Comparison of ENCODE assay signal across 8 mouse cellular contexts in genomic region chr7:60003006-60003865, GRCm38 (mm10). TPM values are rescaled to one million over a fixed set of nuclear protein-coding genes. Genes with fewer than 3 reads are reported as not detected.
A peak's percentile ranks its signal among the peaks of the same experiment; 100 is the strongest.
DNase-seq lines count a peak whose midpoint lies in the region; ATAC-seq and TF ChIP-seq lines count a peak whose summit lies in the region.

No protein-coding gene starts in this region.

- no peak for TF ChIP-seq POLR2A in limb, embryonic 14.5 days (IDR thresholded peaks at IDR 0.05; ENCODE audit: borderline replicate concordance, extremely low read depth, insufficient read depth, insufficient read length)

- 43% methylated on average over 12 of the region's 12 CpGs for WGBS in forebrain, embryonic 12.5 days
- 61% methylated on average over 12 of the region's 12 CpGs for WGBS in intestine, postnatal 0 days
- WGBS in limb, embryonic 14.5 days: 49% methylated on average over 12 of the region's 12 CpGs

- H3K4me3 ChIP-seq in E14TG2a.4 (replicated peaks; ENCODE audit: low read length): peak overlapping the region; percentile 82
- H3K4me3 ChIP-seq in brown adipose tissue, adult 24 weeks (ENCODE audit: insufficient read depth, low read depth, low read length): peak overlapping the region; percentile 66
- peak overlapping the region; percentile 59 for H3K4me3 ChIP-seq in forebrain, embryonic 12.5 days (replicated peaks)
- H3K4me3 ChIP-seq in intestine, postnatal 0 days (ENCODE audit: low read depth, low read length): peak overlapping the region; percentile 52
- peak overlapping the region; percentile 50 for H3K4me3 ChIP-seq in limb, embryonic 14.5 days (replicated peaks; ENCODE audit: low read length)

- no peaks in the 10 kb centered on the region for H3K27me3 ChIP-seq in E14TG2a.4 (ENCODE audit: insufficient read depth, low read length)
- H3K27me3 ChIP-seq in forebrain, embryonic 12.5 days: no peaks in the 10 kb centered on the region
- H3K27me3 ChIP-seq in intestine, postnatal 0 days (replicated peaks; ENCODE audit: control insufficient read depth, insufficient read depth, low read length): no peaks in the 10 kb centered on the region
- no peaks in the 10 kb centered on the region for H3K27me3 ChIP-seq in limb, embryonic 14.5 days (ENCODE audit: control insufficient read depth, insufficient read depth, low read length)

- TF ChIP-seq CTCF in E14TG2a.4 (conservative IDR thresholded peaks at IDR 0.05; ENCODE audit: low read length): no peak
- TF ChIP-seq CTCF in intestine, postnatal 0 days (IDR thresholded peaks at IDR 0.05; ENCODE audit: low read depth): no peak

- peak; percentile 70 for ATAC-seq in forebrain, embryonic 12.5 days (ENCODE audit: low FRiP score)
- peak; percentile 54 for ATAC-seq in intestine, postnatal 0 days
- ATAC-seq in limb, embryonic 14.5 days (ENCODE audit: low FRiP score, low read depth): no peak

- H3K4me1 ChIP-seq in E14TG2a.4 (replicated peaks; ENCODE audit: low read depth, low read length): peaks cover 8% of the 10 kb centered on the region
- no peaks in the 10 kb centered on the region for H3K4me1 ChIP-seq in brown adipose tissue, adult 24 weeks (ENCODE audit: control insufficient read depth, insufficient read depth, insufficient read length, low read length)
- no peaks in the 10 kb centered on the region for H3K4me1 ChIP-seq in forebrain, embryonic 12.5 days
- no peaks in the 10 kb centered on the region for H3K4me1 ChIP-seq in intestine, postnatal 0 days (replicated peaks; ENCODE audit: control insufficient read depth, insufficient read depth, low read length)
- H3K4me1 ChIP-seq in limb, embryonic 14.5 days (ENCODE audit: control insufficient read depth, insufficient read depth, low read length): no peaks in the 10 kb centered on the region

- H3K9ac ChIP-seq in forebrain, embryonic 12.5 days: peak overlapping the region; percentile 69
- H3K9ac ChIP-seq in intestine, postnatal 0 days (ENCODE audit: low read depth, low read length): no peak overlapping the region
- H3K9ac ChIP-seq in limb, embryonic 14.5 days (ENCODE audit: low read depth, low read length, severe bottlenecking): peak overlapping the region; percentile 55; the same call in 1 of the 2 replicates

- H3K27ac ChIP-seq in brown adipose tissue, adult 24 weeks (replicated peaks; ENCODE audit: low read depth, low read length): no peak overlapping the region
- peak overlapping the region; percentile 91 for H3K27ac ChIP-seq in forebrain, embryonic 12.5 days
- 0 out of 2 replicates have a peak overlapping the region, but pooled peaks have one; percentile 11 for H3K27ac ChIP-seq in intestine, postnatal 0 days (ENCODE audit: low read depth, low read length)
- H3K27ac ChIP-seq in limb, embryonic 14.5 days (replicated peaks; ENCODE audit: low read depth, low read length): no peak overlapping the region

- peaks cover 40% of the 10 kb centered on the region for H3K9me3 ChIP-seq in E14TG2a.4 (ENCODE audit: low read length)
- peaks cover 10% of the 10 kb centered on the region for H3K9me3 ChIP-seq in forebrain, embryonic 12.5 days
- H3K9me3 ChIP-seq in intestine, postnatal 0 days (ENCODE audit: control insufficient read depth): no peaks in the 10 kb centered on the region
- peaks cover 16% of the 10 kb centered on the region for H3K9me3 ChIP-seq in limb, embryonic 14.5 days (ENCODE audit: control insufficient read depth, low read length)

- DNase-seq in limb, embryonic 14.5 days (ENCODE audit: low spot score): no peak
- DNase-seq in retina, postnatal 7 days (ENCODE audit: low read depth, low spot score): peak; percentile 34
- no peak for DNase-seq in urinary bladder, postnatal 10 days (ENCODE audit: low spot score)
- no peak for DNase-seq in thymus, adult 18-20 months

- H3K36me3 ChIP-seq in E14TG2a.4 (ENCODE audit: insufficient read depth, low read length): 0 out of 2 replicates have a peak, but pooled peaks cover 3% of the 10 kb centered on the region
- H3K36me3 ChIP-seq in forebrain, embryonic 12.5 days (replicated peaks): no peaks in the 10 kb centered on the region
- H3K36me3 ChIP-seq in intestine, postnatal 0 days (ENCODE audit: control insufficient read depth, insufficient read depth): no peaks in the 10 kb centered on the region
- H3K36me3 ChIP-seq in limb, embryonic 14.5 days (ENCODE audit: control insufficient read depth, insufficient read depth, low read length): no peaks in the 10 kb centered on the region

- peak overlapping the region; percentile 50 for H3K4me2 ChIP-seq in forebrain, embryonic 12.5 days
- peak overlapping the region; percentile 68 for H3K4me2 ChIP-seq in intestine, postnatal 0 days (replicated peaks; ENCODE audit: low read depth)
- H3K4me2 ChIP-seq in limb, embryonic 14.5 days (replicated peaks; ENCODE audit: low read depth, low read length, severe bottlenecking): peak overlapping the region; percentile 57

RNA-seq across cellular contexts. Expression of gene Snurf, which starts 1.6 kb away (rescaled TPM):
- polyA plus RNA-seq in brown adipose tissue, adult 24 weeks (2012; ENCODE audit: insufficient read depth, insufficient read length, missing spikeins): 31.3 and 45.5 TPM in 2 replicates
- 147 and 197 TPM in 2 replicates for polyA plus RNA-seq in forebrain, embryonic 12.5 days (2016; fragmentation: Nextera tagmentation; extraction: Ambion mirVana)
- polyA plus RNA-seq in intestine, postnatal 0 days (2015; fragmentation: Nextera tagmentation; extraction: Ambion mirVana): 19.2 and 20.6 TPM in 2 replicates
- polyA plus RNA-seq in limb, embryonic 14.5 days (2012; rRNA removed): not detected in 2 replicates
- polyA plus RNA-seq in limb, embryonic 14.5 days (2014; fragmentation: Nextera tagmentation; extraction: Ambion mirVana): 18.8 and 18.9 TPM in 2 replicates

RNA-seq across cellular contexts. Expression of gene Gm38393, which starts 1.6 kb away (rescaled TPM):
- 0.28 and 0.38 TPM in 2 replicates for polyA plus RNA-seq in brown adipose tissue, adult 24 weeks (2012; ENCODE audit: insufficient read depth, insufficient read length, missing spikeins)
- polyA plus RNA-seq in forebrain, embryonic 12.5 days (2016; fragmentation: Nextera tagmentation; extraction: Ambion mirVana): 2.4 and 2.6 TPM in 2 replicates
- polyA plus RNA-seq in intestine, postnatal 0 days (2015; fragmentation: Nextera tagmentation; extraction: Ambion mirVana): 0.12 and 0.22 TPM in 2 replicates
- 2.5 TPM in 2 replicates for polyA plus RNA-seq in limb, embryonic 14.5 days (2012; rRNA removed)
- 0.30 and 1.1 TPM in 2 replicates for polyA plus RNA-seq in limb, embryonic 14.5 days (2014; fragmentation: Nextera tagmentation; extraction: Ambion mirVana)

Comparison
In these comparisons a context has a peak if more than half of its experiments do, and no peak if none do; other contexts are left out.
1. H3K27ac ChIP-seq: peak in forebrain, embryonic 12.5 days (single experiment) and intestine, postnatal 0 days (single experiment); none in brown adipose tissue, adult 24 weeks (single experiment) and limb, embryonic 14.5 days (single experiment).
2. Peak in every context shown above with its lines, with median percentiles within 50 percentile points of each other: H3K4me3 ChIP-seq and H3K4me2 ChIP-seq.